Mouse (Mus musculus) testis, adult 2 months (tissue): ENCODE results near the gene Cblc. TPM values are rescaled to one million over a fixed set of nuclear protein-coding genes. Genes with fewer than 3 reads are reported as not detected.

ENCODE experiments used
- H3K27ac ChIP-seq: fragments of 200-500 bp; 2 replicates; pipeline ENCODE4 v1.5.1; 2012; ENCODE audit warnings: low read depth, low read length; ENCODE audit not compliant: control insufficient read depth, insufficient read depth
- H3K27me3 ChIP-seq: fragments of 200-500 bp; 2 replicates; pipeline ENCODE4 v1.6.1; 2012; ENCODE audit warnings: mild to moderate bottlenecking, low read length, moderate library complexity; ENCODE audit not compliant: control insufficient read depth, insufficient read depth
- H3K36me3 ChIP-seq: fragments of 200-500 bp; 2 replicates; pipeline ENCODE4 v1.6.1; 2012; ENCODE audit warnings: mild to moderate bottlenecking, low read length; ENCODE audit not compliant: control insufficient read depth, insufficient read depth
- H3K4me1 ChIP-seq: fragments of 200-500 bp; 2 replicates; pipeline ENCODE4 v1.6.1; 2012; ENCODE audit warnings: low read length; ENCODE audit not compliant: control insufficient read depth, insufficient read depth
- H3K4me3 ChIP-seq: fragments of 200-500 bp; 2 replicates; pipeline ENCODE4 v1.5.1; 2012; ENCODE audit warnings: low read depth, mild to moderate bottlenecking, low read length, moderate library complexity, mixed read lengths; ENCODE audit not compliant: control insufficient read depth
- CTCF ChIP-seq: fragments of 200-500 bp; IDR thresholded peaks from 2 replicates; pipeline ENCODE4 v1.5.1; 2012; ENCODE audit warnings: low read depth, mild to moderate bottlenecking, inconsistent platforms, low read length, moderate library complexity; ENCODE audit not compliant: control insufficient read depth, insufficient read depth, insufficient replicate concordance
- POLR2A ChIP-seq: fragments of 200-500 bp; IDR thresholded peaks from 2 replicates; pipeline ENCODE4 v1.6.1; 2012; ENCODE audit warnings: low read depth, mild to moderate bottlenecking, inconsistent platforms, low read length, moderate library complexity; ENCODE audit not compliant: control insufficient read depth
- polyA plus RNA-seq: library from polyadenylated mRNA; depleted of rRNA; stranded (reverse); fragments of >200 nt; gene quantifications from 2 replicates; pipeline ENCODE4 v1.2.3, GENCODE M21; 2012

Cblc gene
- polyA plus RNA-seq, 1 experiment: not detected

GRCm38 (mm10) chr7:19789904-19790347 lies 6.7 kb downstream of the Cblc start:
- Histone ChIP-seq H3K36me3 (no peaks in the 10 kb centered on the region), H3K4me3 (peak overlapping the region; percentile 57), H3K27me3 (no peaks in the 10 kb centered on the region), H3K27ac (no peak overlapping the region), H3K4me1 (peaks cover 3% of the 10 kb centered on the region; the same call in 1 of the 2 replicates)
- peak; percentile 98 for TF ChIP-seq CTCF
- TF ChIP-seq POLR2A: no peak

DNA sequence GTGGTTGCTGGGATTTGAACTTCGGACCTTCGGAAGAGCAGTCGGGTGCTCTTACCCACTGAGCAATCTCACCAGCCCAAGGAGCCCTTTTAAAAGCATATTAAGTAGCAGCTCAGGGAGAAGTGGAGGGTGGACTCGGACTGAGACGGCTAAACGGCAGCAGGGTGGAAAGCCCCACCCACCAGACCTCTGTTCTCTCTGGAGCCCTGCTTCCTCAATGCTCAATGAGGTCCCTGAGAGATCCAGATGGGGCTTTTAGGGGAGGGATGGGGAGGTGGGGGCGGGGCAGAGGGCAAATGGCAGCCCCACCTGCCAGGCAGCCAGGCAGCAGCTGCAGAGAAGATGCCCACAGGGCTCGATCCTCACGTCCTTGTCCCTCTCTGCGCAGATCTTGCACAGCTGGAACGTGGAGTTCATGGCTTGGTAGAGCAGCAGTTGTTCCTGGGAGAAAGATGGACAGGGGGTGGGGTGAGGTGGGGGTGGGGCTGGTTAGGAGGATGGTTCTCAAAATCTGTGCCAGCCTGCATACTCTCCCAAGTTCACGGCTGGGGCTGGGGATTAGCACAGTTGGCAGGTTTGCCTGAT lies 10.6 kb downstream of the Cblc start:
- Histone ChIP-seq H3K4me3 (no peak overlapping the region), H3K36me3 (no peaks in the 10 kb centered on the region), H3K27ac (no peak overlapping the region), H3K27me3 (no peaks in the 10 kb centered on the region), H3K4me1 (peaks cover 3% of the 10 kb centered on the region; the same call in 1 of the 2 replicates)
- no peak for TF ChIP-seq CTCF
- TF ChIP-seq POLR2A: no peak

DNA sequence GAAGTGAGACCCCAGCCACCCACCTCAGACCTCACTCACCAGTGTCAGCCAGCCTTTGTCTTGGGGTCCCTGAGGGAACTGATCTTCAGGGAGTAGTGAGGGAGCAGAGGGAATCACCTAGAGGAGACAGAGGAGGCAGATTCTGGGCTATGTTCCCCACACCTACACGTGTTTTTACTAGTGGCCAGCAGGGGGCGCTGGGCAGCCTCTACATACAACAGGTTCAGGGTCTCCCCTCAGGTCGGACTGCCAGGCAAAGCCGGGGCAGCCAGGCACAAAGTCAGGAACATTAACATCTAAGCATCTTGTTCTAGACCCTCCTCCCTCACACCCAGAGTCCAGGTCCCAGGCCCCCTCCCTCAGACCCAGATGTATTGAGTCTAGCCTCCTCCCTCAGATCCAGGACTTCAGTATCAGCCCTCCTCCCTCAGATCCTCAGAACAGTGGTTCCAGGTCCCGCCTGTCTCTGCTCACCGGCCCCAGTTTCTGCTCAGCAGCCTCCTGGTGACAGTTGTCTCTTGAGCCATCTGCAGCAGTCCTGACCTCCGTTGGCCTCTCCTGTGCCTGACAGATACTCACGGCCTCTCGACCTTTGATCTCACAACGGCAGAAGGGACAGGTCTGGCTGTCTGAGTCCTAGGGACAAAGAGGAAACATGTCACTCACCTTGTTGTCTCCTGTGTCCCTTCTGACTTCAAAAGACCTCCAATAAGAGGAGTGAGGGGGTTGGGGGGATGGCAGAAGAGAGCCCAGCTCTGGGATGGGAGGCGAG lies 11.7 kb downstream of the Cblc start:
- Histone ChIP-seq H3K4me1 (peaks cover 3% of the 10 kb centered on the region; the same call in 1 of the 2 replicates), H3K27me3 (no peaks in the 10 kb centered on the region), H3K27ac (no peak overlapping the region), H3K4me3 (no peak overlapping the region), H3K36me3 (no peaks in the 10 kb centered on the region)
- peak; percentile 83 for TF ChIP-seq CTCF
- TF ChIP-seq POLR2A: no peak

- H3K4me1 ChIP-seq: peaks cover under 1% of the 10 kb centered on the region; the same call in 1 of the 2 replicates
- no peak overlapping the region for H3K4me3 ChIP-seq
- no peak for TF ChIP-seq POLR2A
- TF ChIP-seq CTCF: no peak
- H3K27ac ChIP-seq: no peak overlapping the region
- no peaks in the 10 kb centered on the region for H3K27me3 ChIP-seq
- H3K36me3 ChIP-seq: no peaks in the 10 kb centered on the region
Measured at GRCm38 (mm10) chr7:19783630-19784029, 13.0 kb downstream of the Cblc start.

GRCm38 (mm10) chr7:19782645-19783044 lies 14.0 kb downstream of the Cblc start:
- H3K27me3 ChIP-seq: no peaks in the 10 kb centered on the region

DNA sequence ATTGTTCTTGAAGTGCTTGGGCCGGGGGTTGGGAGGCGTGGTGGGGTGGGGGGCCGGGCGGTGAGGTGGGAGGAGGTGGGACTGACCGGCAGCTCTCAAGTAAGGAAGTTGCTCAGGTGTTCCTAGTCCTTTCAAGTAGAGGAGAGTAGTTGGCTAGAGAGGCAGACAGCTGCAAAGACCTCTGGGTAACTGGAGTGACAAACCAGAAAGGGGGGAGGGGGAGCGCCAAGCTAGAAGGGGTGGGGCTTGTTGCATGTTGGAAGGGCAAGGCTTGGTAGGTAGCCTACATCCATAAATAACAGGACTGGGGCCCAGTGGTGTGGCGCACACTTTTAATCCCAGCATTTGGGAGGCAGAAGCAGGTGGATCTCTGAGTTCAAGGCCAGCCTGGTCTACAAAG lies 14.9 kb downstream of the Cblc start:
- Histone ChIP-seq H3K4me1 (peaks cover 3% of the 10 kb centered on the region), H3K4me3 (no peak overlapping the region), H3K27ac (no peak overlapping the region), H3K27me3 (no peaks in the 10 kb centered on the region), H3K36me3 (no peaks in the 10 kb centered on the region)
- no peak for TF ChIP-seq POLR2A
- no peak for TF ChIP-seq CTCF

More at GRCm38 (mm10) chr7:19782645-19783044, 14.0 kb downstream of the Cblc start:
- Histone ChIP-seq H3K4me3 (no peak overlapping the region), H3K36me3 (no peaks in the 10 kb centered on the region), H3K27ac (no peak overlapping the region), H3K4me1 (peaks cover under 1% of the 10 kb centered on the region)
- no peak for TF ChIP-seq CTCF
- no peak for TF ChIP-seq POLR2A

DNA sequence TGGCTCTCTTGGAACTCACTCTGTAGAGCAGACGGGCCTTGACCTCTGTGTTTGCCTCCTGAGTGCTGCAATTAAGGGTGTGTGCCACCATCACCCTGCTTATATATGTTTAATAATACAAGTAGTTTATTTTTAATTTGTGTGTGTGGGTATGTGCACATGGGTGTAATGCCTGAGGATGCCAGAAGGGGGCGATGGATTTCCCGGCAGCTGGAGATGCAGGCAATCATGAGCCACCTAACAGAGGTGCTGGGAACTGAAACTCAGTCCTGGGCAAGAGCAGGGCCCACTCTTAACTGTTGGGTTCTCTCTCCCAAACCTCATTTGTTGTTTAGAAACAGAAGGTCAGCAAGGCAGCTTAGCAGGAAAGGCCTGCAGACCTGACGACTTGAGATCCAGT lies 16.7 kb downstream of the Cblc start:
- Histone ChIP-seq H3K4me1 (peaks cover 3% of the 10 kb centered on the region), H3K4me3 (no peak overlapping the region), H3K27ac (no peak overlapping the region), H3K36me3 (no peaks in the 10 kb centered on the region), H3K27me3 (no peaks in the 10 kb centered on the region)
- TF ChIP-seq CTCF: peak; percentile 66; the same call in 1 of the 2 replicates
- no peak for TF ChIP-seq POLR2A

DNA sequence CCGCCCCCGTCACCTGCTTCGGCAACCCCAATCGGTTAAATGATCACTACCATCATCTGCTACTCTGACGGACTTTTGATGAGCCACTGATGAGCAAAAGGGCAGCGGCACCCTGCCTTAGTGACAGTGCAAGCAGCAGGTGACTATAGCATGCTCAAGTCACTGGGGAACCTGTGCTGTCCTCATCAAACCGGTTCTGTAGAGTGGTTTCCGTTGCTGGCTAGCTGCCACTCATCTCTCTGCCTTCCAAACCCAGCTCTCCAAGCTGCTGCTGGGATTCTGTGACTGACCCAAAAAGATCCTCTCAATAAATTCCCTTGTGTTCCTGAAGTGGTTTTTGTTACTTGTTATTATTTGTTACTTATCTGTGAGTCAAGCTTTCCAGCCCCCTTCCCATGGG lies 18.0 kb downstream of the Cblc start:
- TF ChIP-seq CTCF (no peak), POLR2A (no peak)
- H3K27ac ChIP-seq: no peak overlapping the region
- no peaks in the 10 kb centered on the region for H3K36me3 ChIP-seq
- H3K4me3 ChIP-seq: no peak overlapping the region
- H3K4me1 ChIP-seq: peaks cover 3% of the 10 kb centered on the region
- H3K27me3 ChIP-seq: no peaks in the 10 kb centered on the region
